ENCODE assay signal across 20 mouse cellular contexts in the genomic region with DNA sequence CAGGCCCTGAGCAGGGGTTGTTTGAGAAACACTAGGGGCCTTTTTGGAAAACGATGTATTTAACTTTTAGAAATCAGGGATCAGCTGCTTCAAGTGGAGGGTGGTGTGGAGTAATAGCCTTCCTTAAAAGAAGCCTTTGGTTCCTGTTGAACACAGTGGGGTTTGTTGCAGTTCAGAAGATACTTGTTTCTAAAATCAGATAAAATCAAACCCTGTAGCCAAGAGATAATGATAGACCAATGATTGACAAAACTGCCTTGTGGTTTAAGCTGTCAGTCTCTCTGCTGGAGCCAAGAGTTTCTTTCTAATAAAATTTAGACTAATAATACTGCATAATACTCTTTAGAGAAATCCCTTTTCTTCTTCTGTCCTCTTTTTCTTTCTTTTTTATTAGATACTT.
"Had no signal": no experiment of that assay in that cellular context is flagged by ENCODE, and none has a peak within 500 bp of the region (broad histone marks: within the 10 kb centered on the region; RNA-seq: fewer than 3 reads in every experiment).

No protein-coding gene starts in this region.

- H3K4me1 ChIP-seq: limb, embryonic 12.5 days; limb, embryonic 15.5 days; midbrain, embryonic 12.5 days had no signal

- H3K9me3 ChIP-seq: limb, embryonic 12.5 days; limb, embryonic 15.5 days; midbrain, embryonic 12.5 days had no signal

- H3K27me3 ChIP-seq: limb, embryonic 12.5 days; limb, embryonic 15.5 days; midbrain, embryonic 12.5 days had no signal

- DNase-seq: kidney, adult 9 months; kidney, postnatal 14 days; left cerebral cortex, postnatal 4 days; liver, postnatal 0 days; lung, embryonic 14.5 days; right cerebral cortex, adult 18-20 months; right cerebral cortex, postnatal 14 days; right cerebral cortex, postnatal 4 days; thymus, adult 2 months; thymus, postnatal 14 days; thymus, postnatal 4 days had no signal

- H3K9ac ChIP-seq: limb, embryonic 12.5 days; limb, embryonic 15.5 days; liver, embryonic 14.5 days; liver, postnatal 0 days; lung, embryonic 14.5 days; midbrain, embryonic 12.5 days had no signal

- H3K4me3 ChIP-seq: limb, embryonic 12.5 days; limb, embryonic 15.5 days; midbrain, embryonic 12.5 days had no signal

- H3K27ac ChIP-seq: limb, embryonic 12.5 days; limb, embryonic 15.5 days; liver, embryonic 14.5 days; macrophage; midbrain, embryonic 12.5 days; stomach, postnatal 0 days had no signal

- ATAC-seq: liver, postnatal 0 days; lung, postnatal 0 days; midbrain, embryonic 16.5 days had no signal

- H3K4me2 ChIP-seq: limb, embryonic 12.5 days; limb, embryonic 15.5 days; liver, embryonic 11.5 days; lung, embryonic 14.5 days; midbrain, embryonic 12.5 days had no signal
